Mouse (Mus musculus) 416B (cell line): Measurements from ENCODE around the gene Mysm1.

Experiments
- DNase-seq: peaks from one replicate; pipeline ENCODE4 v3.0.0; 2011; ENCODE audit warnings: low read depth

Gene Mysm1

DNA sequence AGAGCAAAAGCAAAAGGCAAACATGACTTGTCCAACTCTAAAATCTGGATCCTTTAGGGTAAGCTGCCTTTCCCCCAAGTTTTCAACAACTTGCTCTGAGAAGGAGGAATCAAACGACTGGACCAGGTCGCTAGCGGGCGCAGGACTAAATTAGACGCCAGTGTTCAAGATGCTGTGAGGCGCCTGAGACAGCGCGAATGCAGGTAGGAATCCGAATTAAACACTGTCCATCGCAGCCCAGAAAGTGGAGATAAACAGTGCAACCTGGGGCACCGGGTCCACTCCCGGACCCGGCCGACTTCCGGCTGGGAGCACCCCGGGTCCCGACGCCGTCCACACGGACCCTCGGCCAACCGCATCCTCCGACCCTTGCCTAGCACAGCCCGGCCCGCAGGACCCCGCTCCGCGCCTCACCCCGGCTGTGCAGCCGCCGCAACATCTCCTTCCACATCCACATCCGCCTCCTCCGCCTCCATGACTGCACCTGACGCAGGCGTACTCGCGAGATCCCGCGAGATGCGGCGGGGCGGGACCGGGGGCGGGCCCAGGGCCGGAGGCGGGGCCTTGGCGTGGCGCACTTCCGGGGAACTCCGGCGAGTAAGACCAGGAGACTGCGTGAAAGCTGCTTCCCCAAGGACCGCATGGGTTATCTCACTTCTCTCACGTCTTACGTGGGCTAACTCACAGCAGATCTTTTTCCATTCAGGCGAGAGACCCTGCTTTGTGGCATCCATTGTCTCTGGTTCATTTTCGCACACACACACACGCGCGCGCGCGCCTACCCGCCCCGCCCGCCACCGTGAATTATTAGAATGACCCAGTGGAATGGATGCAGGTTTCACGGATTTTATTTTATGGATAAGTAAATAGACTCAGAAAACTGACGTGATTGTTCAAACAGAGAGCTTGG, at the start of gene Mysm1:
Gene Mysm1 (minus strand): TSS at position 511 of the 910 bp plus-strand sequence.
- DNase-seq = peak; percentile 93

DNA sequence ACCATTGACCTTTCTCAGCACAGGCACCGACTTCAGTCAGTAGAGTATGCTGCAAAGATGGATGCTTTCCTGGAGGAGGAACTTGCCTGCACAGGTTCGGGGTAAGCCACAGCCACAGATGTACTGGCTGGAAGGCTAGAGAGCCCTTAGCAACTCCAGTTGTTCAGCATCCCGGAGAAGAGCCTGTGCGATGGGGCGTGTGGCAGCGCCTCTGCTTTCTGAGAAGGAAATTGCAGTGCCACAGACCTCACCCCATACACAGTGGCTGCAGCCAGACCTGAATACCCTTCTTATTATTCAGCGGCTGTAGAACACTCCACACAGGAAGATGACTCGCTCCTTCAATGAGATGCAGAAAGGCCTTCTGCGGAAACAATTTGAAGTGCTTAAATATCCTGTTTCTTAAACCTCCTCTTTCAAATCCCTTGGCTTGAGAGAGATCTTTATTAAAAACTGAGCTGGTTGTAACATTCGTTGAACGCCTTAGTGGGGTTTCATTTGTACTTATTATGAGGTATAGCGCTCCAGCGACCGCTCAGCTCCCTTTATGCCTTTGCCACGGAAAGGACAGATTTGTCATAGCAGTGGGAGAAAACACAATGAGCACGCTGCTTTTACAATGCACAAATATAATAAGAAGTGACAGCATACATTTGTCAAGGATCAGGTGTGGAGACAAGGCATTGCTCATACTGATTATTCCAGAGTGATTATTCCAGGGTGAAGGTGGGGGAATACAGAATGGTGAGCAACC, 47.1 kb upstream of the Mysm1 start:
- DNase-seq = peak; percentile 54

DNA sequence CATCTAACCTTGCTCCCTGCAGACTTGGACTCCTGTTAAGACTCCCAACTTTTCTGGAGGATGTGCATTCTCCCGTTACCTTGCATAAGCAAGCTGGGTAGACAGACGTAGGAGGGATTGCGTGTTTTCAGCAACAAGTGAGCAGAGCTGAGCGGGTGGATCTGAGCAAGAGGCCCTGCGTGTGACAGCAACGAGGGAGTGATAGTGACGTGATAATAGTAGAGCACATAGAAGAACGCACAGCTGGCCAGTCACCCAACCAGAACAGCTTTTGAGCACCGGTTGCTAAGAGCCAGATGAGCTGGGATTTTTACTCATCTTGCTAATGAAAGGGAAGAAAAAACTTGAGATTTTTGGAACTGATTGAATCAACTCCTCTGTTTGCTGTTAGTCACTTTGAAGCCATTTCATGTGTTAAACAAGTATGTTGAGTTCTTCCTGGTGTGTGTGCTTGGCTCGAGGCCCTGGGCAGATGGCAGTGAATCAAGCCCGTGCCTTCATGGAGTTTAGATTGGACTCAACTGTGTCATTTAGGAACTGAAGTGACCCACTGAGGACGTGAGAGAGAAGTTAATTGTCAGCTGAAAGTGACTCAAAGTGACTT, 44.6 kb upstream of the Mysm1 start:
- no peak for DNase-seq

DNA sequence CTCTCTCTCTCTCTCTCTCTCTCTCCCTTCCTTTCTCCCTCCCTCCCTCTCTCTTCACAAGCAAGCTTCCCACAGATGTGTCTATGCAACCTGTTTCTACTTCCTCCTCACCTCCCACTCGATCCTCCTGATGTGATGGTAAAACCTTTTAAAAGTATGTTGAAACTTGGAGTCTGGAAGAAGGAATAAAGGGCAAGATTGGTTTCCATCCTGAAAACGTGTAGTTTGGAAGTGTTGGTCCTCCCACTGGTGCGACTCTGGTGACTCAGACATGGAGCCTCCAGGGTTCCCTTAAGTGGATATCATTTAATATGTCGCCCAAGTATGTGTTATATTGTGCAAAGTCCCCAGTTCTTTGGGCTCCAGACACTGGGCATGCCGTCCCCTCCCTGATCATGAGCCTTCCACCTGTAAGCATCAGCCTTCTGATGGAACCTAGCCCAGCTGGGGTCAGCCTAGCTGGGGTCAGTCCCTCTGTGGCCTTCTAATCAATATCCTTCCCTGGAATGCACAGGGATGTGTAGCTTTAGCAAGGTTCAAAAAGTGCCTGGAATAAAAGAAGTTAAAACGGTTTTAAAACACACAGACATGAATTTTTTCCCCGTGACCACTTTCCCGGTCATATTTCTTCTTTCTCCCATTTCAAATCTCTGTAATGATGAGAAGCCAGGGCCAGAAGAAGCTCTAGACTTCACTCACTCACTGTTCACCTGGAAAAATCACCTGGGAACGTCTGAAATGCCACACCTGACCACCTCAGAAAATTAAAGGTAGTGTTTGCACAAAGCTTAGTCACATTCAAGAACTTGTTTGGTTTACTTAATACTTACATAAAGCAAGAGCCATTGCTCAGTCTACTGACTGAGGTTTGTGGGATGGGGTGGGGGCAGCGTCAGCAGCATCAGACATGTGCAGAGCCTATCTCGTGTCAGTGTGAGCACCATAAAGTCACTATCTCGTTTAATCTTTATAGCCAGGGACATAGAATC, 43.0 kb upstream of the Mysm1 start:
- DNase-seq = no peak

DNA sequence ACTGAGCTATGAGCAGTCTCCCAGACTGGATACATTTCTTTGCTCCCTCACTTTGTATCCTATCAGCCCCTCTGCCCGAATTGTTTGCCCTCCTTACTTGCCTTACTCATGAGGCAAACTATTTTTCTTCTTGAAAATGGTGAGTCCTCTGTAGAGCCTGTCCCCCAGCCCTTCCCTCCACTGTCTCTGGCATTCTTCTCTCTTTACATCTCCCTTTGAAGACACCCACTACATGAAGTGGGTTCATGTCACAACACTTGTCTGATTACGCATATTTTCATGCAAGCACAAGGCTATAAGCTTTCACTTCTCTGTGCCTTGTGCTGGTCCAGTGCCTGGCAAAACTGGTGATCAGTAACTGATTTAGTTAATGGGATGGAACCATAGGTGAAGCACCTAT, 41.3 kb upstream of the Mysm1 start:
- no peak for DNase-seq

DNA sequence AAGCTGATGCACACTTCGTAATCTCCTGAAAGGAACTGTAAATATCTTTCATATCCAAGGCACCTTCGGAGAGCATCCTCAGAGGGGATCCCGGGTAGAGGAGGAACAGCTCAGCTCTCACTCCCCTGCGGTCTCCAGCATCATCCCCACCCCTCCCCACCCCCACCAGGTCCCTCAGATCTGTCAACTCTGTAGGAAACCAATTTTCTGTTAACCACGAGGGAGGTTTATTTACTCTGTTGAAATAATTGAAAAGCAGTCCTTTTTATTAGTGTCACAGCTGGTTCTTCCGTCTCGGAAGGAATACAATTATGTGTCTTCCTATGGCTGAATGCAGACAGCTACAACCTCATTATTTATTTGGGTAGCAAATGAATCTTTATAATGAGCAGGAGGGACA, 39.3 kb upstream of the Mysm1 start:
- no peak for DNase-seq

DNA sequence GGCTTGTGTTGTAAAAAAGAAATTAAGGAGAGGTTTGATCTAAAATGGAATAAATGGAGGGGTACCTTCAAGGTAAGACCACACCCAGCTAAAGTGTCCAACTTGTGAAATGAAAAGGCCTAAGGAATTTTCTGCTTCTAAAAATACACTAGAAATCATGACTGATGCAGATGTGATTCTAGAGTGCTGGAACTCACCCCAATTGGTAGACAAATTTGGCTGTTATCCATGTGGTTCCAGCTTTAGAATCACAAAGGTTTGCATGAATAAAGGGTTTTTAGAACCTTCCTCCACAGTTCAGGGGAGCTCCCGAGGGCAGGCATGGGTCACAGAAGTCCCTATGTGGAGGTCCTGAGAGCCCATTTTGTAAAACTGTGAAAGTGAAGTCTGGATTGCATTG, 33.8 kb upstream of the Mysm1 start:
- DNase-seq = no peak

DNA sequence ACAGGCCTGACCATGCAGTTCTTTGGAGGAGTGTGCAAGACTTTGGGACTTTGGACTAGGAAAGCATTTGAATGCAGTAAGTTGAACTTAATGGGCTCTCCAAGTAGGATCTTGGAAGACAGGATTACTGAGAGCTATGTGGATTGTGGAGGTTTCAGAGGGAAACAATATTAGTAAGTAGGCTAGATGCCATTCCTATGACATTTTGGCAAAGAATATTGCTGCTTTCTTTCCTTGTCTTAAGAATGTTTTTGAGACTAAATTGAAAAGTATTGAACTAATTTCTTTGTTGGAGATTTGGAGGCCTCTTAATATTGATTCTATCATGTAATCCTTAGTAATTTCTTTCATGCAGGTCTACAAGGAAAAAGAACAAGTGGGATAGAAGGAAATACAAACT, 33.4 kb upstream of the Mysm1 start:
- DNase-seq = no peak

DNA sequence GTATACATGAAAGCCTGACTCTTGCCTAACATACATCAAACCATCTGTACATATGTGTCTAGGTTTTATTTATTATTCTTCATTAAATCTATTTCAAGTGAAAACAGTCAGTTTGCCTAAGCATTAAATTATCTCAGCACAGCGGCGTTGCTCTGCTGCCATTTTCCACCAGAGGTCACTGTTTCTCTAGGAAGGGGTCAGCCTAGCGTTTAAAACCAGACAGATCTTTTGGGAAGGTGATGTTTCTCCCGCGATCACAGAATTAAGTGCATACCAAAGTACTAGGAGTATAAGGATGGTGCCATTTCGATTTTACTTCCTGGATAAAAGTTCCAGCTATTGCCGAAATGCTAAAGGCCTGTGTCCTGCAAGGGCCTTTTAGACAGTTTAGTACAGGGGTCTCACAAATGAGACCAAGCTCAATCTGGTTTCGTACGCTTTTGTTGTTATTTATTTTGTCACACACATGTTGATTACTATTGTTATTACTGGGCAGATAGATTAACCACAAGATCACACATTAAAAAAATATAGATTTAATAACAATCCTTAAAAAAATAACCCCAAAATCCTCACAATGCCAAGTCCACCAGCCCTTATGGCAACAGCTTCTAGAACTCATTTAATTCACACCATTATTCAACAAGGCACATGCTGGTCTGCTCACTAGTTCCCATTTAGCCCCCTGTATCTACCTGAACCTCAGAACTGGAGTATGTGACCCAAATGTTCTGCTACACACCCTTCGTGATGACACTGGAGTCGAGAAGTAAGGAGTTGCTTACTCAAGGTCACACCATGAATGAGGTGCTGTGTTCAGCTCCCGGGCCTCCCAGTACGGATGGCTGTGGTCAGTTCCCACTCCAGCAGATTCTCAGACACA, 29.5 kb upstream of the Mysm1 start:
- peak; percentile 72 for DNase-seq

DNA sequence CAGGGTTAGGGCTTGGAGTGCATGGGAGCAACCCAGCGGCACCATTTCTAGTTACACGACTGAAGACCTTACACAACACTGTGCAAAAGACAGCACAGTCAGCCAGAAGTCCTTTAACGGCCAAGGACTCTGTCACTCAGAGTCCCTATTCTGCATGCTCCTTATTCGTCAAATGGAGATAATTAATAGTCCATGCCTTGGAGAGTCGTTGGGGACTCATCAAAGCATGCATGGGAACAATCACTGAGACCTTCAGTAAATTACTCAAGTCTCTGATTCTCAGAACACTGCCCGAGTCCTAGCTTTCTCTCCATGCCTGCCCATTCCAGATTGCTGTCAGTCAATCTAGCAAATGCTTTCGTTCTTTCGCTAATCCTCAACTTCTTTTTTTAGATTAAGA, 28.9 kb upstream of the Mysm1 start:
- no peak for DNase-seq

DNA sequence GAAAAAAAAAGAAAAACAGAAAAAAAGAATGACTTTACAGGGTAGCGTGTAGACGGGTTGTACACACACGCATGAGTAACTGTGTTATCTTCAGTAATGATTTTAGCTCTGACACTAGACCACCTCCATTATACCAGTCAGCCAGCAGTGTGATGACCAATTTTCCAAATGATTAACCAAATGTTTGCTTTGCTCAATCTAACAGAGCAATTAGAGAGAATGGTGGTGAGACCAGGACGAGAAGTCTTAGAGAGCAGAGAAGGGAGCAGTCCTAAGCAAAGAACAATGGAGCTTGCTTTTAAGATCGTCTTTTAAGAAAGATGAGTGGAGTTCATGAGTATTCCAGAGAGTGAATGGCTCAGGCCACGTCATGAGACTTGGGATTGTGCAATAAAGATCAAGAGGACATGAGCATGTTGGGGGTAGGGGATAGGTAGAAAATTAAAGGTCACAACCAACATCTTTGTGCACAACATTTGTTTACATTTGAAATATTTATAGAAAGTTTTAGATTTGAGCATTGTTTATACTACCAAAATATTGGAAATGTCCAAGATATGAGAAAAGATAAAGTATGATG, 26.4 kb upstream of the Mysm1 start:
- peak; percentile 7 for DNase-seq

DNA sequence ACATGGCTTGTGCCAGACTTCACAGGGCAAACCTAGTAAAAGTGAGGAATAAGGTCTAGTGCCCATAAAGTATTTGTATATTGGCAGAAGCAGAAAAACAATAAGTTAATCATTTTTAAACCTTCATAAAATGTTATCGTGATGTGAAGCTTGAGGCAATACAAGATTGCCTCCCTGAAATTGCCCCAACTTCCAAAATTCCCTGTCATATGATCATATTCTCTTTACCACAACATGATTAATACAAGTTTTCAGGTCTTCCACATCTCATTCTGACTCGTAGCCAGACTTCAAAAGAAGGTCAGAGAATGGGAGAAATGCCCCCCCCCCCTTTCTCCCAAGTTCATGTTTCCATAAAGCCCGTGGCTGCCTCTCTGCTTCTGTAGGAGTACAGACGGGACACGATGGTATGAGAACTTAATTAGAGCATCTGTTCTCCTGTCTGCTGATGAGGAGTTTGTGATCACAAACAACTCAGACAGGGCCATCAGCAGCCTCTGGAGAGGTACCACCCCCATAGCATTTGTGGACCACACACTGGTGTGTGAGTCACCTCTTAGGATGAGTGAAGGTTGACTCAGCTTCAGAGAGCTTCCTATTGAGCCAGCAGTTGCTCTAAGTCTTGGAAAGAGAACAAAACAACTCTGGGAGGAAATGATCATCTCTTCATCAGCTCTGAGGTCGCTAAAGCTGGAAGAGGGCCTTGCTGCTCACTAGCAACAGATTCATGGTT, 22.3 kb upstream of the Mysm1 start:
- DNase-seq = peak; percentile 85

DNA sequence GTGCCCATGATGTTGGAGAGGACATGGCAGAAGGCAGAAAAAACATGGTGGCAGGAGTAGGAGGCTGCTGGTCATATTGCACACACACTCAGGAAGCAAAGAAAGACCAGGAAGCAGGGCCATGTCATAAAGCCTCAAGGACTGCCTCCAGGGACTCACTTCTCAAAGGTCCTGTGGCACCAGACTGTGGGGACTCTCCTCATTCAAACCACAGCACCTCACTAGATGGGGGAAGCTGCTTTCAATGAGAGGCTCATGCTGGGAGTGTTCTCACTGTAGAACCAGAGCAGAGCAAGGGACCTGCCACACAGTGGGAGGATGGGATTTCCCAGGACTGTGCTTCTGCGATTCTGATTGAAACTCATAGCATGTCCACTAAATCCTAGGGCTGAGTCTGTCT, 21.2 kb upstream of the Mysm1 start:
- DNase-seq = no peak

DNA sequence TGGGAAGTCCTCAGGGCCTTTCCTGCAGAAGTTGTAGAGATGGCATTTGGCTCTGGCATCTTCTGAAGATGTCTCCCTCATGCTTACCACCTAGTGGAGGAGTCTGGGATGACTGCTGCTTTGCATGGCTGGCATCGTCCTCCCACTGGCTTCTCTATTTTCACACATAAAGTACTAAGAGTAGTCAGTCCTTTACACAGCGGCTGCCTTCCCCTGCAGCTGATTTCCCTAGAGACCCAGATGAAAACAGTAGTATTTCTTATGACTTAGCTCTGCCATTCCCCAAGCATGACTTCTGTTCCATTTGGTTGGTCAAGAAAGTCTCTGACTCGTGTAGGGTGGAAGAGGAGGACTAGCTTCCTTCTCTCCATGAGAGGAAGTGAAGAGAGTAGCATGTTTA, 20.3 kb upstream of the Mysm1 start:
- DNase-seq = peak; percentile 28

DNA sequence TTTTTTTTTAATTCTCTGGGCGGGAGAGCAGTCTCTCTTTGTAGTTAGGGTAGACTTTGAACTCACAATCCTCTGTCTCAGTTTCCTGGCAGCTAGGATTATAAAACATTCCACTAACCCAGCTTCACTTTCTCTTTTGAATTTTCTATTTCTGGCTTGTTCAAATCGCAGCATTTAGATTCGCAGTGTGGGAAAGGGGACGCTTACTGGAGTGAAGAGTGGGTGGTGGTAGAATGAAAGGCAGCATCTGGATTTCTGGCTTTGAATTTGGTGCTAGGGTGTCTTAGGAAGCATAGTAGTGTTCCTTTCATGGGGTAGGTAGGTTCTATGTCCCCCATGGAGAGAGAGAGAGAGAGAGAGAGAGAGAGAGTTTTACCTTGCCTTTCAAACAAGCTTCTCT, 17.0 kb upstream of the Mysm1 start:
- DNase-seq = no peak

DNA sequence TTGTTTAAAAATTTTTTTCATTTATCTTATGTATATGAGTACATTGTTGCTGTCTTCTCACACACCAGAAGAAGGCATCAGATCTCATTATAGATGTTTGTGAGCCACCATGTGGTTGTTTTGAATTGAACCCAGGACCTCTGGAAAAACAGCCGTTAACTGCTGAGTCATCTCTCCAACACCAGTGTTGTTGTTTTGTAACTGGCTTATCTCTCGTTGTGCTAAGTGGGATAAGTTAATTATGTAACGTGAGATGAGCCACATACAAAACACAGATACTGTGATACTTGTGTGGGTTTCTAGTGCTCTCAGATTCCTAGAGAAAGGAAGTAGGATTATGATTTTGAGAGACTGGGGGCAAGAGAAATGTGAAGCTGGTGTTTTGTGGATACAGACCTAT, 11.3 kb upstream of the Mysm1 start:
- no peak for DNase-seq

DNA sequence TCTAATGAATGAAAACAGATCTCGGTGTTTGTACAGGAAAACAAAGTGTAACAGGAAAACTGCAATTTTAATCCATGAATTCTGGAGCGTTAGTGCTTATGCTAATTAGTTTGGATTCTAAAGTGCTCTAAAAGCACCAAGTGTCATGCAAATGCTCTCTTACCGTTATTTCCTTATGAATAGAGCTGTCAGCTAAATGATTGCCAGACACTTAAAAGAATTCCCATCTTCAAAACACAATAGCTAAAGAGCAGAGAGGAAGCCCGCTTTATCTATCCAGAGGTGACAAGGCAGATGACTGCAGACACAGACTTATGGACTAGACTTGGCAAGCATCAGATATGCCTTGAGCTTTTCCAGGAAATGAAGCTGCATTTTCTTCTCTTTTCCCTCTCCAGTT, 8.8 kb upstream of the Mysm1 start:
- no peak for DNase-seq

DNA sequence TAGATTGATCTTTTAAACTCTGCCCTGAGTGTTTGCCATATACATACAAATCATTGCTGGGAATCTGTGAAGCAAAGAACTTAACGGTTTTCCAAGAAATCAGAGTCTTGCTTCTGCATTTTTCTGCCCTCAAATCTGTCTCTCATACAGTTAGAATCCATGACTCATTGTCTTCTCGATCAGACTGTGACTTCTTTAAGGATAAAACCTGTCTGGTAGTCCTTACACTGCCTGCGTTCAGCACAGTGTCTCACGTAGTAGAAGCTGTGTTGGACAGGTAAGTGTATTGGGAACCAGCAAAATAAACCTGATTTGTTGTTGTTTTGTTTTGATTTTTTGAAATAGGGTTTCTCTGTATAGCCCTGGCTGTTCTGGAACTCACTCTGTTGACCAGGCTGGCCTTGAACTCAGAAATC, 608 bp upstream of the Mysm1 start:
- DNase-seq = no peak

DNA sequence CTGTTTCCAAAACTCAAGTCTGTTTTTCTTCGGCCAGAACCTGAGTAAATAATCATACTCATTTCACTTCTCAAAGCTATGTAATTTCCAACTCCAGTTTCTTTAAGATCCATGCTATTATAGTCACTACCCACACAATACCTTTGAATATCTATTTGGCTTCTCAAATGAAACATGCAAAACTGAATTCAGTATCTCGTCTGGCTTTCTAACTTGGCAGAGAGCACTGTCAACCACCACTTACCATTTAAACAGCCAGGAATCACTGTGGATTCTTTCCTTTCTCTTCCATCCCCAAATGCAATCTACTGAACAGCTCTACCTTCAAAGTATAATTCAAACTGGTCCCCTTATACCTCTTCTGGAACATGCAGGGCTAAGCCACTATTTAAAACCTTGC, 5.6 kb downstream of the Mysm1 start:
- no peak for DNase-seq

DNA sequence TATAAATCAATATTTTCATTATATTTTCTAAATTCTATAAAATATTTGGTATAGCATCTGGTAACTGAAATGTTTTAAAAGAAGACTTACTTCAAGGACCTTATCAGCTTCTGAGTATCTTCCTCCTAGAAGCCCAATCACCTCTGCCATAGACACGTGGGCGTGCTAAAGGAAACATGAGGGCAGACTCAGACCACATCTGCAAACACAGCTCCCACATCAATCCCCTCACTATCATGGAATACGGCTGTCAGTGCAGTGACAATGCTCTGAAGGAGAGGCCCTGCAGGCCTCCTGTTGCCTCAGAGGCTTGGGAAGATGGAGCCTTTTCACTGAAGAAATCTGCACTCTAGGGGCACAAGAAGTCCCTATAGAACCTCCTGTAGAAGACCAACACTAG, 26.1 kb downstream of the Mysm1 start:
- peak; percentile 61 for DNase-seq
